Mouse (Mus musculus) midbrain, postnatal 0 days (tissue): ENCODE measurements at regions not wholly inside any gene's neighbourhood (a gene's known extent, or its start where the extent isn't known, plus 50 kb on each side); places are given as distances from the start of the nearest gene placed in this dataset.

Source experiments
- ATAC-seq: fragments of 200-750 bp; cut with Nextera tagmentation; 2 replicates; pipeline ENCODE4 v1.8.0; 2017; ENCODE audit warnings: moderate number of reproducible peaks, mild to moderate bottlenecking, moderate TSS enrichment, moderate library complexity; ENCODE audit not compliant: low FRiP score
- DNase-seq: peaks from one replicate; pipeline ENCODE4 v3.0.0-alpha.2; 2015; ENCODE audit warnings: low spot score
- H3K27ac ChIP-seq: fragments of 300-500 bp; sonication (generic); 2 replicates; pipeline ENCODE4 v1.5.1; 2014; ENCODE audit warnings: low read depth, mild to moderate bottlenecking, low read length, mixed read lengths
- H3K27me3 ChIP-seq: fragments of 300-500 bp; sonication (generic); 2 replicates; pipeline ENCODE4 v1.6.1; 2014; ENCODE audit warnings: low read length, control low read depth, mixed read lengths; ENCODE audit not compliant: insufficient read depth
- H3K36me3 ChIP-seq: fragments of 300-500 bp; sonication (generic); 2 replicates; pipeline ENCODE4 v1.6.1; 2014; ENCODE audit warnings: low read length, control low read depth, mixed read lengths; ENCODE audit not compliant: insufficient read depth
- H3K4me1 ChIP-seq: fragments of 300-500 bp; sonication (generic); 2 replicates; pipeline ENCODE4 v1.6.1; 2014; ENCODE audit warnings: mild to moderate bottlenecking, control low read depth, antibody characterized with exemption, low read length, mixed read lengths; ENCODE audit not compliant: insufficient read depth
- H3K4me2 ChIP-seq: fragments of 300-500 bp; sonication (generic); 2 replicates; pipeline ENCODE4 v1.6.1; 2014; ENCODE audit warnings: low read depth, mild to moderate bottlenecking, low read length, mixed read lengths; ENCODE audit not compliant: poor library complexity, severe bottlenecking
- H3K4me3 ChIP-seq: fragments of 300-500 bp; sonication (generic); 2 replicates; pipeline ENCODE4 v1.5.1; 2014; ENCODE audit warnings: low read depth, mild to moderate bottlenecking, low read length, moderate library complexity
- H3K9ac ChIP-seq: fragments of 300-500 bp; sonication (generic); replicated peaks from 2 replicates; pipeline ENCODE4 v1.6.1; 2014; ENCODE audit warnings: mild to moderate bottlenecking, low read length, moderate library complexity, mixed read lengths; ENCODE audit not compliant: poor library complexity, severe bottlenecking
- H3K9me3 ChIP-seq: fragments of 300-500 bp; sonication (generic); 2 replicates; pipeline ENCODE4 v1.6.1; 2016; ENCODE audit warnings: low read length, control low read depth
- CTCF ChIP-seq: IDR thresholded peaks from 2 replicates; pipeline ENCODE4 v1.5.1; 2016; ENCODE audit warnings: antibody characterized with exemption, mild to moderate bottlenecking
- WGBS: fragments of 180-500 bp; shearing (Covaris S2); extraction: QIAGEN DNeasy Blood & Tissue Kit; methylation state at CpG from one replicate; pipeline ENCODE4 v1.1.7; 2014; 5-methylcytosine and 5-hydroxymethylcytosine counted together

DNA sequence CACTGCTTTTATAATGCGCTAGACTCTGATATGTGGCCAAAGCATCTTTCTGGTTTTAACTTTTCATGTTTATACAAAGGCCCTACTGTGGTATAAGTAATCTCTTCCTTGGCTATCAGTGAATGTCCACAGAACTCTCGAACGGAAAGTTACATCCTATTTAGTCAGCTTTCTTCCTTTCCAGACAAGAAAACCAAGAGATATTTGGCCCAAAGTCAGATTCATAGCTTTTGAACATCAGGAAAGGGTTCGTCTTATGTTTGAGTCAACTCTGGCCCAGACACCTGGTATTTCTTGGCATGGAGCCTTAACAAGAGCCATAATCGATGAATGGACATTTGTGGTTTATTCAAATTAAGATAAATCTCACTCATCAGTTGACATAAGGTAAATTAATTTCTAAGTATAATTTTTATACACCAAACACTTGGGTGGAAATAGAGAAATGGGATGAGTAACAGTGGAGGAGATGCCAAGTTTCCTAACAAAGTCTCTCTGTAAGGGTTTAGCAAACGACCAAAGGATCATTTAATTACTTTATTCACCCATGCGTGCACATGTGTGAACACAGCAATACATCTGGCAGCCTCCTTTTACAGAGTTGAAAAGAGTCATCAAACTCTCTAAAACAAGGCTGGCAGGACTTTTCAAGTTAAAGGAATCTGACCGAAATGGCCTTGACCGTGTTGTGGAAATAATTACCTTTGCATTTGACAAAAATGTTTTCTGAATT lies 287.2 kb upstream of the Rbms1 start:
- TF ChIP-seq CTCF: no peak
- DNase-seq: peak; percentile 32
- no peak overlapping the region for H3K4me3 ChIP-seq

DNA sequence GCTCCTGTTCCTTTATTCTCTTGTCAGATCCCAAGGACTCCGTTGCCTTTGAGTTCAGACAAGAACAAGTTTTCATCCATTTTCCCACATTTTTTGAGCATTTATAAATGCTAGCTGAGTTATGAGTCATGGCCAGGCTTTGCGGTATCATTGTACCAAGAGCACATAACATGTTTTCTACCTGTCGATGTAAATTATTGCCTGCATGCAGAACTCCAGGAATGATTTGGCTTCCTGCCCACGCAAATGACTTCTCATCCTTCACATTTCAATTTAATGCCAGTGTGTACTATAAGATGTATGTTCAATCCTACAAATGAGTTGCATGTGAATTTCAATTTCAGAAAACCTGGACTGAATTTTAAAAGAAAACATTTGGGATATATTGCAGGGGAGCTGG lies 285.0 kb upstream of the Rbms1 start:
- no peak for TF ChIP-seq CTCF
- peak; percentile 22 for DNase-seq
- Histone ChIP-seq H3K4me3 (no peak overlapping the region), H3K9ac (no peak overlapping the region), H3K9me3 (no peaks in the 10 kb centered on the region), H3K4me2 (no peak overlapping the region), H3K36me3 (no peaks in the 10 kb centered on the region), H3K4me1 (no peaks in the 10 kb centered on the region), H3K27me3 (no peaks in the 10 kb centered on the region), H3K27ac (no peak overlapping the region)
- ATAC-seq: no peak
- WGBS: 84% methylated on average over 4 of the region's 4 CpGs

More for the DNA sequence above, 287.2 kb upstream of the Rbms1 start:
- ATAC-seq: no peak
- Histone ChIP-seq H3K9ac (no peak overlapping the region), H3K9me3 (no peaks in the 10 kb centered on the region), H3K27me3 (no peaks in the 10 kb centered on the region), H3K4me2 (no peak overlapping the region), H3K36me3 (no peaks in the 10 kb centered on the region), H3K27ac (no peak overlapping the region), H3K4me1 (no peaks in the 10 kb centered on the region)
- WGBS: 62% methylated on average over 9 of the region's 9 CpGs

DNA sequence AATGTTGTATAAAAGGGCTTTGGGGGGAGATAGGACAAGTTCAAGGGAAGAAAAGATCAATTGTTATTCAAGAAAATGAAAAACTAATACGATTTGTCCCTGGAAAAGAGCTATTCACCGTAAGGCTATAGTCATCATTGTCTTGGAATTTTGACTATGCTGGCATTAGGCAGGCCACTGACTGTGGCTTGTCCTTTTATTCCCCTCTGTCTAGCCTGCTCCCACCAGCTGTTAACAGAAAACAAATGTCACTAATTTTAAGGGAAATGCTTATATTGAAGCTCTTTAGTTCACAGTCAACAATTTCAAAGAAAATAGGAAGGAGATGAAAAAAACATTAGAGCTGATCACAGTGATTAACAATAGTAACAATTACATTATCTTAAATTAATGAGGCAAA lies 284.3 kb upstream of the Rbms1 start:
- H3K27ac ChIP-seq: no peak overlapping the region
- no peak for TF ChIP-seq CTCF
- ATAC-seq (no peak), DNase-seq (no peak)
- H3K4me2 ChIP-seq: no peak overlapping the region
- no peaks in the 10 kb centered on the region for H3K27me3 ChIP-seq
- 38% methylated on average over 2 of the region's 2 CpGs for WGBS
- no peaks in the 10 kb centered on the region for H3K36me3 ChIP-seq
- no peaks in the 10 kb centered on the region for H3K9me3 ChIP-seq
- H3K4me3 ChIP-seq: no peak overlapping the region
- H3K9ac ChIP-seq: no peak overlapping the region
- H3K4me1 ChIP-seq: no peaks in the 10 kb centered on the region

DNA sequence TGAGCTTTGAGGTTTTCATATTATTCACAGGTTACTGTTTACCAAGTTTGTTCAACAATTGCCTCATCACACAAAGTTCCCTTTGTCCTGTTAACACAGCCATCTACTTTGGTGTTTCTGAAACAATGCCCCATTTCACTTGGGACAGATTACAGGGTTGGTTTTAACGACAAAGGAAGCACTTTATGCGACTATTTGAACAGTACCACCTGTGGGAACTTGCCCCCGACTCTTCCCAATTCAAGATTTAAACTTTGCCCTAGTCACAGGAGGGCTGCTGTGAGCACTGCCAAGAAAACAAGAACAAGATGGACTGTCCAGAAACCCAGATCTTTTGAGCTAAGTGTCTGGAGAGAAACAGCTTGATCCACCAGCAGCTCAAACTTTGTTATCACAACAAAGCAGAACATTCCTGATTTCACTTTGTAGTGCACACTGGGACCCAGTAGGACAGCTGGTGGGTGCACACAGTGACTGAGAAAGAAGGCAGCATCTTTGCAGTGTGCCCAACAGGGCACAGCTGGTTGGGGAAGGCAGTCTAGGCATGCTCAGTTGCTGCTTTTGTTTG lies 283.8 kb upstream of the Rbms1 start:
- Histone ChIP-seq H3K27ac (no peak overlapping the region), H3K36me3 (no peaks in the 10 kb centered on the region), H3K4me1 (no peaks in the 10 kb centered on the region), H3K27me3 (no peaks in the 10 kb centered on the region), H3K4me3 (no peak overlapping the region), H3K9me3 (no peaks in the 10 kb centered on the region), H3K4me2 (no peak overlapping the region), H3K9ac (no peak overlapping the region)
- ATAC-seq: no peak
- 19% methylated on average over 3 of the region's 3 CpGs for WGBS
- no peak for TF ChIP-seq CTCF
- no peak for DNase-seq

DNA sequence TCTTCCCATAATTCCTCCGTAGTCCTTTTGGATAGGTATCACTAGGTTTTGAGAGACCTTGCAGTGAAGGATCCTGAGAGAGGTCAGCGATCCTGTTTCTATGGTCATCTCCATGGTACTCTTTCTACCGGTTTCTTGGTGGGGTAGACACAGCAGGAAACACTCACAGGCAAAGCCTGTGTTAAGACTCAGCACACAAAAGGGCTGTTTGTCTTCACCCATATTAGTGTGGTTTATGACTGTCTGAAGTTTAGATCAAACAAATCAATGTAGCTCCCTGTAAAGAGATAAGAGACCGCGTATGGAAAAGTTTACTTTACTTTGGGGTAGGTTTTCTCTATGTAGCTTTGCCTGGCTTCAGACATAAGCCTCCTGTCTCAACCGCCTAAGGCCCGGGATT lies 282.5 kb upstream of the Rbms1 start:
- no peak overlapping the region for H3K27ac ChIP-seq
- H3K27me3 ChIP-seq: no peaks in the 10 kb centered on the region
- no peak for TF ChIP-seq CTCF
- H3K9me3 ChIP-seq: no peaks in the 10 kb centered on the region
- no peak overlapping the region for H3K4me3 ChIP-seq
- 89% methylated on average over 7 of the region's 7 CpGs for WGBS
- ATAC-seq (no peak), DNase-seq (no peak)
- H3K9ac ChIP-seq: no peak overlapping the region
- H3K4me2 ChIP-seq: no peak overlapping the region
- H3K4me1 ChIP-seq: no peaks in the 10 kb centered on the region
- no peaks in the 10 kb centered on the region for H3K36me3 ChIP-seq

DNA sequence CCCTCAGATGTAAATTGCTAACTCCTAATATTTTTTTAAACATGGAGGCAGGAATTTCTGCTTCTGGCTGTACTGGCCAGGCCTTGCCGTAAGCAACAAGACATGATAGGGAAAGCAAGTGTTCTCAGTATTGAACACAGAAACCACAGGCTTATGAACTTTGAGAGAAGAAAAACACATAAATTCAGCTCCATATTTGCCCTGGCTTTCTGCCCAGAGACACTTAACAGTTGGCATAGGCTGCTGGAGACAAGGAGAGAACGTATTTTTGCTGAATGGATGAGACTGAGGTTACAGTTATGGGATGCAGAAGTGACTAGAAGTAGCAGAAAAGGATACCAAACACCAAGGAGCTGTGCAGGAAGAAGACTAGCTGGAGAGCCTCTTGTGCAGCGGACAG lies 258.7 kb upstream of the Rbms1 start:
- Histone ChIP-seq H3K4me3 (no peak overlapping the region), H3K27ac (no peak overlapping the region), H3K9me3 (no peaks in the 10 kb centered on the region), H3K27me3 (no peaks in the 10 kb centered on the region), H3K9ac (no peak overlapping the region), H3K4me2 (no peak overlapping the region), H3K36me3 (no peaks in the 10 kb centered on the region), H3K4me1 (no peaks in the 10 kb centered on the region)
- DNase-seq: peak; percentile 1
- no peak for ATAC-seq
- 85% methylated on average over 3 of the region's 3 CpGs for WGBS
- no peak for TF ChIP-seq CTCF
